Mouse (Mus musculus): ENCODE data around the gene Mxd4. TPM values are rescaled to one million over a fixed set of nuclear protein-coding genes. Genes with fewer than 3 reads are reported as not detected.

Gene Mxd4
- polyA plus RNA-seq, 1 experiment: 112 TPM

DNA sequence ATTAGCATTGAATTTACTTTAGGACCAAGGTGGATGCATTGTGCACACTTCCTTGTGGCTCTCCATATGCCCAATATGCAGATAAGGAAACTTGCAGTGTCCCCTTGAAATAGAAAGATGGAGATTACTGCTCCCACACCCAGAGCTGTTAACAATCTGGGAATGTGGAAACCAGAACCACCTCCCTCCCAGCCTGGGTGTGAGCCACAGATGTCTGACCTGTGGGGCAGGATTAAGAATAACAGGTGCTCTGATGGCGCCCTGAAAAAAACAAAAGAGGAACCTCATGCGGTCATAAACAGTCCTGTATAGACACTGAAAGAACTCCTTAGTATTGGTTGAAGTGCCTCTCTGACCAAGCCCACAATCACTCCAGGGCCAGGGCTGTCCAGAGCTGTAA, 1.3 kb upstream of the Mxd4 start:
- peaks cover 46% of the 10 kb centered on the region for H3K4me1 ChIP-seq (ENCODE audit: control insufficient read depth, insufficient read depth, low read length)
- no peak for TF ChIP-seq CTCF (IDR thresholded peaks at IDR 0.05; ENCODE audit: low read depth, low read length)
- no peak for TF ChIP-seq POLR2A (IDR thresholded peaks at IDR 0.05; ENCODE audit: borderline replicate concordance, low read depth, low read length)
- H3K4me3 ChIP-seq (ENCODE audit: insufficient read depth, low read length): peak overlapping the region; percentile 79; the same call in 1 of the 2 replicates
- H3K27ac ChIP-seq (ENCODE audit: insufficient read depth, low read depth, low read length): peak overlapping the region; percentile 82

DNA sequence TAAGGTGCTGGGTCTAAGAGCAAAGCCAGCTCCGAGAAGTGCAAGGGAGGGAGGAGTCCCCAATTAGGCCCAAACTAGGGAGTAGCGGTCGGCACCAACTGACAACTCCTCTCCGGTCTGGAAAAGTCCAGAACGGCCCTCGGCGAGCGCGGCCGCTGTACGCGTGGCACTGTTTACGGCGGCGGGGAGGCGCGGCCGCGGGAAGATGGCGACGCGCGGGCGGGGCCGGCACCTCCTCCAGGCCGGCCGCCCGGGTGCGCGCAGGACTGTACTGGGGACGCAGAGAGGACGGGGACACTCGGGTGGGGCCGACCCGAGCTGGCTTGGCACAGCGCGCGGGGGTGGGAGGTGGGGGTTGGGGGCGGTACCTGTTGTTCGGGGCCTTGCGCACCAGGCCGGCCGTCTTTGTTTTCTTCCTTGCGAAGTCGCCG, 544 bp downstream of the Mxd4 start:
- Histone ChIP-seq H3K4me1 (ENCODE audit: control insufficient read depth, insufficient read depth, low read length) (peaks cover 46% of the 10 kb centered on the region), H3K27ac (ENCODE audit: insufficient read depth, low read depth, low read length) (peak overlapping the region; percentile 86), H3K4me3 (ENCODE audit: insufficient read depth, low read length) (peak overlapping the region; percentile 93)
- TF ChIP-seq CTCF (IDR thresholded peaks at IDR 0.05; ENCODE audit: low read depth, low read length) (no peak), POLR2A (IDR thresholded peaks at IDR 0.05; ENCODE audit: borderline replicate concordance, low read depth, low read length) (no peak)

DNA sequence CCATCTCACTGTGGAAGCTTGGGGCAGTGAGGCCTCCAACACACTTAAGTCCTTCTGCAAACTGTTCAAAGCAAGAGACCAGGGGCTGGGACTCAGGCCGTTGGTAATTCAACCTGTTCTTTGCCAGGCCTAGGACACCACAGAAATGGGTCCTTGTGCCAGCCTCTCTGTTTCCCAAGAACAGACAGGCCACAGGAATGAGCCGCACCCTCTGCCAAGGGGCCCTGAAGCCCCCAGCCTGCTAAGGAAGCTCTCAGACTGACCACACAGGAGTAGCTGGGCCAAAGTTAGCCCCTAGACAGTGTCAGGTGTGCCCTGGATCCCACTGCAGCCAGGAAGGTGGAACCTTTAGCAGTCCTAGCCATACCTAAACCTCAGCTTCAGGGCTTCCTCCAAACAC, 1.1 kb downstream of the Mxd4 start:
- TF ChIP-seq CTCF (IDR thresholded peaks at IDR 0.05; ENCODE audit: low read depth, low read length) (no peak), POLR2A (IDR thresholded peaks at IDR 0.05; ENCODE audit: borderline replicate concordance, low read depth, low read length) (no peak)
- H3K27ac ChIP-seq (ENCODE audit: insufficient read depth, low read depth, low read length): 0 out of 2 replicates have a peak overlapping the region, but pooled peaks have one; percentile 86
- peaks cover 43% of the 10 kb centered on the region for H3K4me1 ChIP-seq (ENCODE audit: control insufficient read depth, insufficient read depth, low read length)
- H3K4me3 ChIP-seq (ENCODE audit: insufficient read depth, low read length): peak overlapping the region; percentile 93

DNA sequence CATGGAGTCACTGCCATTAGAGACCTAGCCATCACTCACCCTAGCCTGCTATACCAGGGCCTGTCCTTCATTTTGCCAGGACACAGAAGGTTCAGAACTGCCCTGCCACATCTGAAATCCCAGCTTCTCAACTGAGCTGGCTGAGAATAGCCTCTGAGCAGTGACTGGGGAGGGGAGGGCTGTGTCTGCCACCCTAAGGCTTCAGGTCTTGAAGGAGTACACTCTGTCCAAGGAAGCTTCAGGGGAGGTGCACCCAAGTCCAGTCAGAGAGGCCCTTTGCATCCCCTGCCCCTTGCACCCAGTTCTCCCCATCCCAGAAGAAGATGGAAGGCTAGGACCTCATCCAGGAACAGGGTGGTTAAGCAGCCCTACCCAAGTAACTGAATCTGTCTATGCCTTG, 1.7 kb downstream of the Mxd4 start:
- Histone ChIP-seq H3K27ac (ENCODE audit: insufficient read depth, low read depth, low read length) (no peak overlapping the region), H3K4me1 (ENCODE audit: control insufficient read depth, insufficient read depth, low read length) (peaks cover 38% of the 10 kb centered on the region), H3K4me3 (ENCODE audit: insufficient read depth, low read length) (peak overlapping the region; percentile 93)
- TF ChIP-seq POLR2A (IDR thresholded peaks at IDR 0.05; ENCODE audit: borderline replicate concordance, low read depth, low read length): no peak
- TF ChIP-seq CTCF (IDR thresholded peaks at IDR 0.05; ENCODE audit: low read depth, low read length): no peak

DNA sequence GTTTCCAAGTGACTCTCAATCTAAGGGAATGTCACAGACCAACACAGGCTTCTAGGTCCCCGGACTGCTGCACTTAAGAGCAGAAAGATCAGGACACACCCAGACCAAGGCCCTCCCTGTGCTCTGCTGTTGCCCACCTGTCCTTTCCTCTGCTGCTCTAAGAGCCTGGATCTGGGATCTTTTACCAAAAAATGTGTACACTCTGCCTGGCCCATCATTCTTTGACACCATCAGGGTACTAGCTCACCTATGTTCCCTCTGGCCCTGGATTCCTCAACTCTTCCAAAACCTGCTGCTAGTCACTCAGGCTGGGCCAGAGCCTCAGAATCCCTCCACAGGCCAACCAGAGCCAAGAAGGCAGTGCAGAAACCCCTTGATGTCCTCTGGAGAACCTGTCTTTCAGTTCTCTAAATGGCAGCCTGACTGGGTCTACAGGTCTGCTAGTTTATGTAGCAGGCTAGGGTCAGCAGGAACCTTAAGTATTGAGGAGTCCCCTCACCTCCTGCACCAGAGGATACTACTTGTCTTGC, 2.4 kb downstream of the Mxd4 start:
- no peak overlapping the region for H3K4me3 ChIP-seq (ENCODE audit: insufficient read depth, low read length)
- H3K27ac ChIP-seq (ENCODE audit: insufficient read depth, low read depth, low read length): no peak overlapping the region
- TF ChIP-seq POLR2A (IDR thresholded peaks at IDR 0.05; ENCODE audit: borderline replicate concordance, low read depth, low read length): no peak
- TF ChIP-seq CTCF (IDR thresholded peaks at IDR 0.05; ENCODE audit: low read depth, low read length): no peak
- peaks cover 34% of the 10 kb centered on the region for H3K4me1 ChIP-seq (ENCODE audit: control insufficient read depth, insufficient read depth, low read length)

DNA sequence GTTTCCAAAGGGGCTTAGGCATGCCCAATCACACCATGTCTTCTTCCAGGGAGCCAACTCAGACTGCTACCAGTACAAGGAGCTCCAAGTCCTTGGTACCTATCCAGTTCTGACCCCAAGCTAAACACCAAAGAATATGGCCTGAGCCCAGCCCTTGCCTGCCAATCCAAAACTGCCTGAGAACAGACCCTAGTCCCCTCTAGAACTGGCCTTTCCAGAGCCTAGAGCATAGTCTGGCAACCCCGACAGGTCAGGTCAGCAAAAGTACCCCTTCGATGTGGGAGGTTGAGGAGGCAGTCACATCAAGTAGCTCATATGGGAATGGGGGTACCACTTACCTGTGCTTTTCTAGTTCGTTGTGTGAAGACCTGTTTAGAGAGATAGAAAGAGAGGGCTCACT, 3.5 kb downstream of the Mxd4 start:
- TF ChIP-seq CTCF (IDR thresholded peaks at IDR 0.05; ENCODE audit: low read depth, low read length) (no peak), POLR2A (IDR thresholded peaks at IDR 0.05; ENCODE audit: borderline replicate concordance, low read depth, low read length) (no peak)
- no peak overlapping the region for H3K27ac ChIP-seq (ENCODE audit: insufficient read depth, low read depth, low read length)
- H3K4me1 ChIP-seq (ENCODE audit: control insufficient read depth, insufficient read depth, low read length): peaks cover 23% of the 10 kb centered on the region
- no peak overlapping the region for H3K4me3 ChIP-seq (ENCODE audit: insufficient read depth, low read length)

DNA sequence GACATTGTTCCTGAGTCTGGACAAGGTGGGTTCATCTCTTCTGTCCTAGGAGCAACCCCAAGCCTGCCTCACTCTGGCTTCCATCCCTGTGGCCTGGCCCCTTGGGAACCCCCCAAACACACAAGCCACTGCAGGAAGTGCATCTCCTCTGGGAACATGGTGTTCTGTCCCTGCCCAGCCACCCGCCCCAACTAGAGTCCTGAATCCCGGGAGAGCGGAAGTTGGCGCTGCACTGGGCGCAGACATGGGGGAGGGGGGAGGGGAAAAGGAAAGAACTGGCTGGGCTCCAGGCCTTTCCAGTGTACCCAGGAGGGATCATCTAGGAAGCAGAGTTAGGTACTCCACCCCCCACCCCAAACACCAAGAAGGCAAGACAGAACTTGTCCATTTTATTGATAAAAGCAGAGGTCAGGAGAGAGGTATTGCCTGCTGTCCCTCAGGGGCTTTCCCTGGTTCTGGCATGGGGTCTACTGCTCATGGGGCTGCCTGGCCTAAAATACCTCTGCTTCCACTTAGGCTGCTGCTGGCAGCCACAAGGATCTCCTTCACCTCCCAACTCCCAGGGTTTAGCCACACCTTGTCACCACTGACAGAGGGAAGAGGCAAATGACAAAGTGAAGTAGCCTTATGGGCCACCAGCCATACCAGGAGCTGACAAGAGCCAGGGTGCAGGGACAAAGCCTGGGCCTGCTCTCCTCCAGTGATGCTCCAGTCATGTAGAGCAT, 4.2 kb downstream of the Mxd4 start:
- peaks cover 18% of the 10 kb centered on the region for H3K4me1 ChIP-seq (ENCODE audit: control insufficient read depth, insufficient read depth, low read length)
- no peak overlapping the region for H3K27ac ChIP-seq (ENCODE audit: insufficient read depth, low read depth, low read length)
- TF ChIP-seq POLR2A (IDR thresholded peaks at IDR 0.05; ENCODE audit: borderline replicate concordance, low read depth, low read length): no peak
- no peak for TF ChIP-seq CTCF (IDR thresholded peaks at IDR 0.05; ENCODE audit: low read depth, low read length)
- H3K4me3 ChIP-seq (ENCODE audit: insufficient read depth, low read length): no peak overlapping the region

DNA sequence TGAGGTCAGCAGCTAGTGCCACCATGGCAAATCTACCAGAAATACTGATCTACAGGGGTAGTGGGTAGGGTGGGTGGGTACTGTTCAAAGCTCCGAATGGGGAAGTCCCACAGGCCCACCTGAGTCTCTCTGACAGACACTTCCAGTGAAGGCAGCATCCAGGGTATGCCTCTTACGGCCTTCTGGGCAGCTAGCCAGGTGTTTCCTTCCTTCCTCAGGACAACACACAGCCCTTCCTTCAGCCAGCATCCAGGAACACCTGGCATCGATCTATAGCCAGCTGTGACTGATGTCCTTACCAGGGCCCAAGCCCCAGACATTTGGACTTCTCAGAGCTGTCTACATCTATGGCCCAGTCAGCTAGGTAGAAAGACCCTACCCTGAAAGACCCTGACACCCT, 5.0 kb downstream of the Mxd4 start:
- TF ChIP-seq CTCF (IDR thresholded peaks at IDR 0.05; ENCODE audit: low read depth, low read length) (no peak), POLR2A (IDR thresholded peaks at IDR 0.05; ENCODE audit: borderline replicate concordance, low read depth, low read length) (no peak)
- peaks cover 18% of the 10 kb centered on the region for H3K4me1 ChIP-seq (ENCODE audit: control insufficient read depth, insufficient read depth, low read length)
- H3K27ac ChIP-seq (ENCODE audit: insufficient read depth, low read depth, low read length): no peak overlapping the region
- no peak overlapping the region for H3K4me3 ChIP-seq (ENCODE audit: insufficient read depth, low read length)

DNA sequence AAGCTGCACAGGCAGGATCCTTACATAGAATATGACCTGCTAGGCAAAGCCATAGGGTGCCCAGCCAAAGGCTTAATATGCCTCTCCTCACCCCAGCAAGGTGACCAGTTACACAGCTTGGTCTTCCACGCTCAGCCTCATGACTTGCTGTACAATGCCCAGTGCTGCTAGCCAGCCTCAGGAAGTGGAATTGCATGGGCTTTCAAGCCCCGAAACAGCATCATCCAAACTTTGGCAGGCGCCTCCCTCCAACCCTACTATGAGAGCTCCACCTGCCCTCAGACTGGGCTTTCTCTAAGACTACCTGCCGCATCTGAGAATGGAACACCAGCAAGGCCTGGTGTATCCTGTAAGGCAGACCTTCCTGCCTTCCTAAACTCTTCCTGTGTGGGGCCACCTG, 9.7 kb downstream of the Mxd4 start:
- H3K27ac ChIP-seq (ENCODE audit: insufficient read depth, low read depth, low read length): no peak overlapping the region
- H3K4me1 ChIP-seq (ENCODE audit: control insufficient read depth, insufficient read depth, low read length): peaks cover under 1% of the 10 kb centered on the region; the same call in 1 of the 2 replicates
- no peak for TF ChIP-seq POLR2A (IDR thresholded peaks at IDR 0.05; ENCODE audit: borderline replicate concordance, low read depth, low read length)
- TF ChIP-seq CTCF (IDR thresholded peaks at IDR 0.05; ENCODE audit: low read depth, low read length): no peak
- no peak overlapping the region for H3K4me3 ChIP-seq (ENCODE audit: insufficient read depth, low read length)

DNA sequence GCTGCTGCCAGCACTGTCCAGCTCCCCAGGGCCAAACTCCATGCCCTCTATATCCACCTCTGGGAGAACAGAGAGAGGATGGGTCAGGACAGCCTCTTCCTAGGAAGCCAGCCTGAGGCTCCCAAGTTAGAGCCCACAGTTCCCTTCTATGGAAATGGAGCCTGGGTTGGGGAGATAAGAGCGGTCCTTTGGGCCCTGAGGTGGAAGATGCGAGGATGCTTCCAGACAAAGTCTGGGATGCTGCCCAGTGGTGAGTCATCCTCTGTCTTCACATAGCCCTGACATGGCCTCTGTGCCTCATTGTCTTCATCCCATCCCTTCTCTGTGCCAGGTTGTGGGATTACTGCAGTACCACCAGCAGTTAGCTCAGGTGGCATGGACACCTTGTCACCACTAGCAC, 10.4 kb downstream of the Mxd4 start:
- H3K4me3 ChIP-seq (ENCODE audit: insufficient read depth, low read length): no peak overlapping the region
- H3K27ac ChIP-seq (ENCODE audit: insufficient read depth, low read depth, low read length): no peak overlapping the region
- TF ChIP-seq POLR2A (IDR thresholded peaks at IDR 0.05; ENCODE audit: borderline replicate concordance, low read depth, low read length) (no peak), CTCF (IDR thresholded peaks at IDR 0.05; ENCODE audit: low read depth, low read length) (no peak)
- peaks cover 8% of the 10 kb centered on the region for H3K4me1 ChIP-seq (ENCODE audit: control insufficient read depth, insufficient read depth, low read length)

All from bone marrow macrophage, adult 2 months (primary cell).